Mouse (Mus musculus): ENCODE data around the gene Dzip1.

DNA sequence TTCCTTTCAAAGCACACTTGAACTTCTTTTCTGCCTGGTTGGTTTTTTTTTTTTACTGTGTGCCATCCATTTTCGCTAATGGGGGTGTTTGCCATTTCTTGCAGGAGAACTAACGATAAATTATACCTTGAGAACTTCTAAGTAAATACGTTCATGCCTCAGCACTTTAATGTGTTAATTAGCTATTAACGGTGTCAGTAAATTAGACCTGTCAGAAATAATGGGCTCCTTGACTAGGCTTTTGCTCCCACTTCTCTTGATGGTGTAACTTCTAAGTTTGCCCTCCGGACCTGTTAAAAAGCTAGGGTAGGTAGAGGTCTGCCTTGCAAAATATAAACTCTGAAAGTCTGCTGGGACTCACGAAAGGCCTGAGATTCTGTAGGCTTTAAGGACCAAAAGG lies 66.9 kb downstream of the Dzip1 start:
- TF ChIP-seq NRF1 (IDR thresholded peaks at IDR 0.05; ENCODE audit: low read depth, low read length) (no peak), EP300 (IDR thresholded peaks at IDR 0.05; ENCODE audit: low read length) (no peak), MAFK (IDR thresholded peaks at IDR 0.05; ENCODE audit: insufficient replicate concordance, low read length) (no peak), ZMIZ1 (IDR thresholded peaks at IDR 0.05; ENCODE audit: low read depth, low read length) (no peak), POLR2A (IDR thresholded peaks at IDR 0.05; ENCODE audit: low read depth, low read length) (no peak), USF1 (IDR thresholded peaks at IDR 0.05; ENCODE audit: low read depth, low read length) (no peak), RCOR1 (conservative IDR thresholded peaks at IDR 0.05; ENCODE audit: low read depth, low read length) (no peak)

All from CH12.LX (cell line).